Mouse (Mus musculus) bone marrow macrophage, adult 2 months (primary cell): ENCODE results near the gene Relb.

ENCODE experiments used
- CTCF ChIP-seq: IDR thresholded peaks from 2 replicates; pipeline ENCODE4 v1.5.1; 2012; ENCODE audit warnings: low read depth, mild to moderate bottlenecking, low read length, moderate library complexity
- POLR2A ChIP-seq: IDR thresholded peaks from 2 replicates; pipeline ENCODE4 v1.6.1; 2012; ENCODE audit warnings: mild to moderate bottlenecking, low read depth, low read length, borderline replicate concordance

- TF ChIP-seq POLR2A (no peak), CTCF (no peak)
Observed at GRCm38 (mm10) chr7:19603849-19604605, 25.2 kb downstream of the Relb start, which contains the start of gene Clasrp.
